Comparison of ENCODE assay signal across 9 mouse cellular contexts in the genomic region with DNA sequence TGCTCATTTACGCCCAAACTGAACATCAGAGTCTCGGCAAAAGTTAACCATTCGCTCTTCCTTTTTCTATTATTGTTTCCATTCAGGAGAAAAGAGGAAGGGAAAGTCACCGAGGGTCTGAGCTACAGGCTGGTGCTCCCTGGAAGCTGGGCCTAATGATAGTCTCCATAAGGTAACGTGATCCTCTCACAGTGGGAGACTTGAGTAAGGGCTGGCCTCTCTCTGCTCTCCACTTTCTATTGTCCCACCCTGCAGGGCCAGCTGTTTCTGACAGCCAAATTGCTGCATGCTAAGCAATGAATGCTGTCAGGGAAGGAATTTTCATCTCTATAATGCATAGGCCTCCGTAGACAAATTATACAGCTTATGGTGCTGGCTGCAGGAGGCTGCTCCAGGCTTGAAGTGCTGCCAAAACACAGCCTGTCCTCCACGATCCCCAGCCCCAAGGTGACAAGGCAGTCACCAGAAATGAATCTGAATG. TPM values are rescaled to one million over a fixed set of nuclear protein-coding genes. Genes with fewer than 3 reads are reported as not detected.
A peak's percentile ranks its signal among the peaks of the same experiment; 100 is the strongest.
DNase-seq lines count a peak whose midpoint lies in the region; ATAC-seq and TF ChIP-seq lines count a peak whose summit lies in the region.
"Had no signal": no experiment of that assay in that cellular context is flagged by ENCODE, and none has a peak within 500 bp of the region (broad histone marks: within the 10 kb centered on the region; RNA-seq: fewer than 3 reads in every experiment).

No protein-coding gene starts in this region.

- TF ChIP-seq POLR2A in brain, embryonic 14.5 days (IDR thresholded peaks at IDR 0.05; ENCODE audit: borderline replicate concordance, extremely low read depth, insufficient read depth, insufficient read length, poor library complexity, severe bottlenecking), result no peak

- H3K4me3 ChIP-seq in forebrain, embryonic 12.5 days (replicated peaks), result no peak overlapping the region
- H3K4me3 ChIP-seq in intestine, postnatal 0 days (ENCODE audit: low read depth, low read length), result no peak overlapping the region
- no peak overlapping the region for H3K4me3 ChIP-seq in neural tube, embryonic 13.5 days
- H3K4me3 ChIP-seq: erythroblast, embryonic 14.5 days had no signal

- 13% methylated on average over 7 of the region's 7 CpGs for WGBS in forebrain, embryonic 12.5 days
- WGBS in intestine, postnatal 0 days, result 47% methylated on average over 7 of the region's 7 CpGs
- WGBS in neural tube, embryonic 13.5 days, result 12% methylated on average over 7 of the region's 7 CpGs

- peaks cover 52% of the 10 kb centered on the region for H3K4me1 ChIP-seq in forebrain, embryonic 12.5 days
- peaks cover 14% of the 10 kb centered on the region for H3K4me1 ChIP-seq in intestine, postnatal 0 days (replicated peaks; ENCODE audit: control insufficient read depth, insufficient read depth, low read length)
- H3K4me1 ChIP-seq in neural tube, embryonic 13.5 days (replicated peaks), result peaks cover 60% of the 10 kb centered on the region

- no peak for TF ChIP-seq CTCF in brain, embryonic 14.5 days (IDR thresholded peaks at IDR 0.05; ENCODE audit: borderline replicate concordance, extremely low read depth, insufficient read depth, insufficient read length)
- no peak for TF ChIP-seq CTCF in intestine, postnatal 0 days (IDR thresholded peaks at IDR 0.05; ENCODE audit: low read depth)

- ATAC-seq in forebrain, embryonic 12.5 days (ENCODE audit: low FRiP score), result peak; percentile 67
- ATAC-seq in intestine, postnatal 0 days, result no peak
- ATAC-seq in neural tube, embryonic 13.5 days (ENCODE audit: low read depth), result peak; percentile 66

- peak overlapping the region; percentile 80 for H3K27ac ChIP-seq in forebrain, embryonic 12.5 days
- H3K27ac ChIP-seq in intestine, postnatal 0 days (ENCODE audit: low read depth, low read length), result no peak overlapping the region
- peak overlapping the region; percentile 85 for H3K27ac ChIP-seq in neural tube, embryonic 13.5 days (replicated peaks)

- no peaks in the 10 kb centered on the region for H3K36me3 ChIP-seq in forebrain, embryonic 12.5 days (replicated peaks)
- H3K36me3 ChIP-seq in intestine, postnatal 0 days (ENCODE audit: control insufficient read depth, insufficient read depth), result no peaks in the 10 kb centered on the region
- H3K36me3 ChIP-seq in neural tube, embryonic 13.5 days, result 0 out of 2 replicates have a peak, but pooled peaks cover 2% of the 10 kb centered on the region

- H3K9ac ChIP-seq in forebrain, embryonic 12.5 days, result no peak overlapping the region
- no peak overlapping the region for H3K9ac ChIP-seq in intestine, postnatal 0 days (ENCODE audit: low read depth, low read length)
- H3K9ac ChIP-seq in neural tube, embryonic 13.5 days, result peak overlapping the region; percentile 55

- peak; percentile 49 for DNase-seq in adrenal gland, postnatal 10 days
- no peak for DNase-seq in adrenal gland, adult 8-10 months
- peak; percentile 86 for DNase-seq in brain, embryonic 14.5 days (ENCODE audit: low read depth)
- DNase-seq in right cerebral cortex, adult 18-20 months, result no peak
- DNase-seq in left cerebral cortex, postnatal 36 days (ENCODE audit: low spot score in 2 of 2), result no peak

- H3K9me3 ChIP-seq in forebrain, embryonic 12.5 days, result no peaks in the 10 kb centered on the region
- H3K9me3 ChIP-seq in intestine, postnatal 0 days (ENCODE audit: control insufficient read depth), result no peaks in the 10 kb centered on the region
- no peaks in the 10 kb centered on the region for H3K9me3 ChIP-seq in neural tube, embryonic 13.5 days

- peak overlapping the region; percentile 6; the same call in 1 of the 2 replicates for H3K4me2 ChIP-seq in forebrain, embryonic 12.5 days
- H3K4me2 ChIP-seq in intestine, postnatal 0 days (replicated peaks; ENCODE audit: low read depth), result 0 out of 2 replicates have a peak overlapping the region, but pooled peaks have one; percentile 24
- H3K4me2 ChIP-seq in neural tube, embryonic 13.5 days, result peak overlapping the region; percentile 18

- intact Hi-C loops in left cerebral cortex, postnatal 36 days (cut with DNase I), result no loop called here

- H3K27me3 ChIP-seq in forebrain, embryonic 12.5 days, result no peaks in the 10 kb centered on the region
- no peaks in the 10 kb centered on the region for H3K27me3 ChIP-seq in intestine, postnatal 0 days (replicated peaks; ENCODE audit: control insufficient read depth, insufficient read depth, low read length)
- no peaks in the 10 kb centered on the region for H3K27me3 ChIP-seq in neural tube, embryonic 13.5 days

RNA-seq across cellular contexts. Expression of gene Acvr1, which starts 33.4 kb away (rescaled TPM):
- total RNA-seq in adrenal gland, postnatal 10 days (2021), result 10 to 100 TPM; 36.2 to 46.4 TPM
- total RNA-seq in adrenal gland, adult 8-10 months (2022), result 10 to 100 TPM; 32.9 to 91.3 (median 59.6) TPM
- polyA plus RNA-seq in brain, embryonic 14.5 days (2012; rRNA removed), result 14.4 and 19.9 TPM in 2 replicates
- 3.5 and 4.6 TPM in 2 replicates for polyA plus RNA-seq in forebrain, embryonic 12.5 days (2016; fragmentation: Nextera tagmentation; extraction: Ambion mirVana)
- polyA plus RNA-seq in intestine, postnatal 0 days (2015; fragmentation: Nextera tagmentation; extraction: Ambion mirVana), result 4.6 and 5.0 TPM in 2 replicates
- 4.4 and 5.4 TPM in 2 replicates for polyA plus RNA-seq in neural tube, embryonic 13.5 days (2015; fragmentation: Nextera tagmentation; extraction: Ambion mirVana)
- total RNA-seq in left cerebral cortex, postnatal 36 days (2021), result 10 to 100 TPM; 31.0 to 31.3 TPM
- polyA plus RNA-seq: erythroblast, embryonic 14.5 days had no signal

RNA-seq across cellular contexts. Expression of gene Upp2, which starts 33.5 kb away (rescaled TPM):
- 10 to 100 TPM; 11.3 to 21.1 TPM for total RNA-seq in adrenal gland, postnatal 10 days (2021)
- 10 to 100 TPM; 11.2 to 25.6 (median 20.1) TPM for total RNA-seq in adrenal gland, adult 8-10 months (2022)
- polyA plus RNA-seq in brain, embryonic 14.5 days (2012; rRNA removed), result 13.5 and 15.5 TPM in 2 replicates
- 7.3 and 7.5 TPM in 2 replicates for polyA plus RNA-seq in forebrain, embryonic 12.5 days (2016; fragmentation: Nextera tagmentation; extraction: Ambion mirVana)
- 3.8 TPM in 2 replicates for polyA plus RNA-seq in intestine, postnatal 0 days (2015; fragmentation: Nextera tagmentation; extraction: Ambion mirVana)
- 10.5 and 13.1 TPM in 2 replicates for polyA plus RNA-seq in neural tube, embryonic 13.5 days (2015; fragmentation: Nextera tagmentation; extraction: Ambion mirVana)
- total RNA-seq in left cerebral cortex, postnatal 36 days (2021), result 10 to 100 TPM; 28.9 to 35.9 TPM
- polyA plus RNA-seq: erythroblast, embryonic 14.5 days had no signal

Comparison
In these comparisons a context has a peak if more than half of its experiments do, and no peak if none do; other contexts are left out.
1. DNase-seq: peak in adrenal gland, postnatal 10 days (single experiment) and brain, embryonic 14.5 days (single experiment); none in adrenal gland, adult 8-10 months (single experiment), right cerebral cortex, adult 18-20 months (single experiment) and left cerebral cortex, postnatal 36 days (0 of 2).
2. Peak in every context shown above with its lines, with median percentiles within 50 percentile points of each other: H3K4me2 ChIP-seq.